Mouse (Mus musculus) myocyte (in vitro differentiated cells): ENCODE measurements around the gene Galnt18. TPM values are rescaled to one million over a fixed set of nuclear protein-coding genes. Genes with fewer than 3 reads are reported as not detected.

ENCODE experiments used
- H3K27me3 ChIP-seq: one replicate; pipeline ENCODE4 v1.6.1; 2011; ENCODE audit not compliant: control insufficient read depth, insufficient read depth, insufficient read length
- H3K36me3 ChIP-seq: one replicate; pipeline ENCODE4 v1.6.1; 2011; ENCODE audit not compliant: control insufficient read depth, insufficient read depth
- H3K4me2 ChIP-seq: one replicate; pipeline ENCODE4 v1.6.1; 2011; ENCODE audit warnings: low read depth, control low read depth
- H3K4me3 ChIP-seq: one replicate; pipeline ENCODE4 v1.5.1; 2011; ENCODE audit warnings: mild to moderate bottlenecking, control low read depth, moderate library complexity
- H3K79me2 ChIP-seq: one replicate; pipeline ENCODE4 v1.6.1; 2011; ENCODE audit not compliant: control insufficient read depth, insufficient read depth
- H3ac ChIP-seq: one replicate; pipeline ENCODE4 v1.6.1; 2011; ENCODE audit not compliant: control insufficient read depth, insufficient read length
- CEBPB ChIP-seq: IDR thresholded peaks from 2 replicates; pipeline ENCODE4 v1.6.1; 2011; ENCODE audit warnings: mild to moderate bottlenecking, moderate library complexity; ENCODE audit not compliant: poor library complexity, insufficient read depth, severe bottlenecking
- E2F4 ChIP-seq: IDR thresholded peaks from one replicate; pipeline ENCODE4 v1.6.1; 2011; ENCODE audit warnings: mild to moderate bottlenecking, control low read depth, moderate library complexity; ENCODE audit not compliant: insufficient read depth
- MAX ChIP-seq: IDR thresholded peaks from one replicate; pipeline ENCODE4 v1.6.1; 2011; ENCODE audit warnings: low read depth, mild to moderate bottlenecking, control low read depth
- MYOD1 ChIP-seq, 3 experiments: IDR thresholded peaks; one replicate each; pipeline ENCODE4 v1.6.1; 2011; ENCODE audit warnings: control low read depth in 2 of 3, low read depth in 2 of 3, mild to moderate bottlenecking in 2 of 3, moderate library complexity in 1 of 3; ENCODE audit not compliant: insufficient read length in 2 of 3, control insufficient read depth in 1 of 3
- MYOG ChIP-seq, 3 experiments: IDR thresholded peaks; one replicate each; pipeline ENCODE4 v1.6.1; 2011; ENCODE audit warnings: control low read depth in 2 of 3, low read depth in 2 of 3, mild to moderate bottlenecking in 2 of 3; ENCODE audit not compliant: insufficient read length in 2 of 3, control insufficient read depth in 1 of 3, insufficient read depth in 1 of 3
- POLR2A ChIP-seq: IDR thresholded peaks from one replicate; pipeline ENCODE4 v1.6.1; 2011; ENCODE audit warnings: low read depth, mild to moderate bottlenecking, control low read depth, moderate library complexity; ENCODE audit not compliant: insufficient read length
- POLR2AphosphoS2 ChIP-seq: IDR thresholded peaks from one replicate; pipeline ENCODE4 v1.6.1; 2011; ENCODE audit warnings: low read depth, control low read depth; ENCODE audit not compliant: insufficient read length
- REST ChIP-seq: IDR thresholded peaks from one replicate; pipeline ENCODE4 v1.6.1; 2011; ENCODE audit warnings: mild to moderate bottlenecking, control low read depth, moderate library complexity; ENCODE audit not compliant: insufficient read depth, insufficient read length
- SRF ChIP-seq: IDR thresholded peaks from one replicate; pipeline ENCODE4 v1.6.1; 2011; ENCODE audit warnings: low read depth; ENCODE audit not compliant: control insufficient read depth, insufficient read length
- TCF12 ChIP-seq: IDR thresholded peaks from one replicate; pipeline ENCODE4 v1.6.1; 2011; ENCODE audit warnings: mild to moderate bottlenecking, control low read depth; ENCODE audit not compliant: poor library complexity, insufficient read depth, severe bottlenecking
- TCF3 ChIP-seq: IDR thresholded peaks from one replicate; pipeline ENCODE4 v1.6.1; 2011; ENCODE audit warnings: low read depth, control low read depth; ENCODE audit not compliant: insufficient read length
- USF1 ChIP-seq: IDR thresholded peaks from one replicate; pipeline ENCODE4 v1.6.1; 2011; ENCODE audit warnings: low read depth, mild to moderate bottlenecking, control low read depth, moderate library complexity
- polyA plus RNA-seq: library from polyadenylated mRNA; unstranded; fragments of >200 nt; fragmentation: generic; extraction: Trizol; gene quantifications from one replicate; pipeline ENCODE4 v1.2.1, GENCODE M21; 2012; ENCODE audit warnings: missing spikeins

Gene Galnt18
- polyA plus RNA-seq, 1 experiment = 16.4 TPM

DNA sequence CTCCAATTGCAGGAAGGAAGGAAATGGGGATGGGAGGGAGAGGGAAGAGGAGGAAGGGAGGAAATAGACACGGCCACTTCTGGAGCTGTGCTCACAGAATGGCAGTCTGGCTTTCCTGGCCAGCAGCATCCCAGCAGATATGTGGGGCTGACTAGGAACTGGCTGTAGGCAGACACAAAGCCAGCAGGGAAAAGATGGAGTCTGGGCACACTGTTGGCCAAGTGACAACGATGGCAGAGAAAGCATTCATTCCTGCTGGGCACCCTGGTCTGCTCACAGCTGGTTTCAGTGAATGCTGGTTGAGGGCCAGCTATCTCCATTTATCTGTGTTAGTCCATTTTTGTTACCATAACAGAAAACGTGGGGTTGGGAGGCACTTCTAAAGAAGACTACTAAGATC is 43.4 kb downstream of the Galnt18 start:
- Histone ChIP-seq H3K4me3 (no peak overlapping the region), H3K27me3 (no peaks in the 10 kb centered on the region), H3ac (no peak overlapping the region), H3K4me2 (no peak overlapping the region), H3K79me2 (no peaks in the 10 kb centered on the region), H3K36me3 (no peaks in the 10 kb centered on the region)
- TF ChIP-seq E2F4 = no peak
- no peak for TF ChIP-seq MYOD1 (IDR thresholded peaks at IDR 0.05; ENCODE audit: control insufficient read depth in 1 of 3, insufficient read length in 2 of 3, low read depth in 2 of 3)
- no peak for TF ChIP-seq POLR2A
- TF ChIP-seq POLR2AphosphoS2 = no peak
- no peak for TF ChIP-seq USF1
- TF ChIP-seq TCF3 = no peak
- TF ChIP-seq MYOG (IDR thresholded peaks at IDR 0.05; ENCODE audit: control insufficient read depth in 1 of 3, insufficient read depth in 1 of 3, insufficient read length in 2 of 3, low read depth in 2 of 3) = no peak
- TF ChIP-seq MAX = no peak
- TF ChIP-seq TCF12 = no peak
- TF ChIP-seq REST = no peak
- TF ChIP-seq SRF = no peak
- no peak for TF ChIP-seq CEBPB

DNA sequence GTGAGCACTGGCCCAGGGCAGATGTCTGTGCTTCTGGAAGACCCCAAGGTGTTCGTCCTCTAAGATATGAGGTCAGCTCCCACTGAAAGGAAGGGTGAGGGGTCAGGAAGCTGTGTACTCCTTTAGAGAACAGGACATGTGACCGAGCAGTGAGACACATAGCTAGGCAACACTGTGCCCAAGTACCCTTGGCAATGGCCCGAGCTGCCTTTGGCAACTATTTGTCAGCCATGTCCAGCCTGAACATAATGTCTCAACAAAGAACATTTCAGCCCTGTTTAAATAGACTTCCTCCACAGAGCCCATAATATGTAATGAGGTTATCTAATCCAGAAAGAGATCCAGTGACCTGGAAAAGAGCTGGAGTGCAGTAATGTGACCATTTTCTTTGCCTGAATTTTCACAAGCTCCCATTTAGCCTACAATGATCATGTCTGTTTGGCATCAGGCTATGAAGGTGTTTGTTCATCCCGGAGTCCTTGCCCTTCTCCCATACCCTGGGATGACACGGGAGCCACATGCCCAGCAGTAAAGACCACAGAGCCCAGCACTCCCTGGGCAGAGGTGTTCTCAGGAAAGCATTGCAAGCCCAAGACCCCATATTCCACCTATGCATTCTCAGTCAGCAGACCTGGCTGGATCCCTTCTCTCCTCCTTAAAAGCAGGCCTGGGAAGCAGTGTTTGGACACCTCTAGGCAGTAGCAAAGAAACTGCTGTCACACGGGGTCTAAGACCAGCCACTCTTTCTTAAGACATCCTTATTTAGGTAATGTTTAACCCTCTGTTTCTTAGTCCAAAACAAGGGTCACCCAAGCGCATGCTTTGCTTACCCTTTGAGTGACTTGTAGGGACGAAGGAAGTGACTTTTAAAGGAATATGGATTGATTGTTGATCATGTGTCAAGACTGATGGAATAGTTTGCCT is 49.2 kb downstream of the Galnt18 start:
- Histone ChIP-seq H3ac (no peak overlapping the region), H3K4me3 (no peak overlapping the region), H3K79me2 (no peaks in the 10 kb centered on the region), H3K4me2 (no peak overlapping the region), H3K27me3 (no peaks in the 10 kb centered on the region), H3K36me3 (no peaks in the 10 kb centered on the region)
- no peak for TF ChIP-seq SRF
- TF ChIP-seq MAX = no peak
- no peak for TF ChIP-seq MYOD1 (IDR thresholded peaks at IDR 0.05; ENCODE audit: control insufficient read depth in 1 of 3, insufficient read length in 2 of 3, low read depth in 2 of 3)
- TF ChIP-seq E2F4 = no peak
- TF ChIP-seq POLR2AphosphoS2 = no peak
- no peak for TF ChIP-seq CEBPB
- no peak for TF ChIP-seq MYOG (IDR thresholded peaks at IDR 0.05; ENCODE audit: control insufficient read depth in 1 of 3, insufficient read depth in 1 of 3, insufficient read length in 2 of 3, low read depth in 2 of 3)
- no peak for TF ChIP-seq POLR2A
- TF ChIP-seq TCF3 = no peak
- no peak for TF ChIP-seq USF1
- TF ChIP-seq REST = no peak
- no peak for TF ChIP-seq TCF12

DNA sequence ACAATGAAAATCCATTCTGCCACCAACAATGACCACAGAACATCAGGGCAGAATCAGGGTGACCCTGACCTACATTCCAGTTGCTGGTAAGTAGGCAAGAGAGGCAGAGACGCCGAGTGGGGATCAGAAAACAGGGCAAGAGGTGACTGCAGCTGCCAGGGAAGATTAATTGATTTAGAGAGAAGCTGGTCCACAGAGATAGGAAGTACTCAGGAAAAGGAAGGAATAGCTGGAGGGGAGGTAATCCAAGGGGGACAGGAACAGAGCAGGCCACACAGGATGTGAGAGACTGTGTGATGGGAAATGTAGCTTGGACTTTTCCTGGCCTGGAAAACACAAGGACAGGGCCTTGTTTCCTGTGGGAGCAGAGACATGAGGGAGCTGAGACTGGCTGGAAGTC is 52.8 kb downstream of the Galnt18 start:
- no peak for TF ChIP-seq TCF12
- no peaks in the 10 kb centered on the region for H3K27me3 ChIP-seq
- no peaks in the 10 kb centered on the region for H3K36me3 ChIP-seq
- no peak overlapping the region for H3K4me3 ChIP-seq
- H3ac ChIP-seq = no peak overlapping the region
- H3K4me2 ChIP-seq = no peak overlapping the region
- H3K79me2 ChIP-seq = no peaks in the 10 kb centered on the region

DNA sequence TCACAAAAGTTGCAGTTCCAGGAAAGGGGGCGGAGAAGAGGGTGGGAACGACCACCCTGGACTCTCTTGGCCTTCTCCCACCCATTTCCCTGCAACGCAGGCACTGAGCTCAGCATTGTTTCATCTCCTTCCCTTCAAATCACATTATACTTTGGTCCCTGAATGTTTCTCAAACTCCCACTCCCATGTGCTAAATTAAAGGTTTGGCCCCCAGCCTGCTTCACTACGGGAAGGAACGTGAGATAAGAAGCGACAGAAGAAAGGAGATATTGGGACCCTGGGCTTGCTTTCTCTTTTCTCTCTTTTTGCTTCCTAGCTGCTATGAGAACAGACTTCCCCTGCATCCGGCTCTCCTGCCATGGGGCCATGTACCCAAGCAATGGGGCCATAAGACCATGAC is 55.0 kb downstream of the Galnt18 start:
- TF ChIP-seq MAX (no peak), E2F4 (no peak), SRF (no peak), REST (no peak)
- H3K4me2 ChIP-seq = no peak overlapping the region
- H3K36me3 ChIP-seq = no peaks in the 10 kb centered on the region
- H3ac ChIP-seq = no peak overlapping the region
- H3K79me2 ChIP-seq = no peaks in the 10 kb centered on the region
- H3K4me3 ChIP-seq = no peak overlapping the region
- no peaks in the 10 kb centered on the region for H3K27me3 ChIP-seq

DNA sequence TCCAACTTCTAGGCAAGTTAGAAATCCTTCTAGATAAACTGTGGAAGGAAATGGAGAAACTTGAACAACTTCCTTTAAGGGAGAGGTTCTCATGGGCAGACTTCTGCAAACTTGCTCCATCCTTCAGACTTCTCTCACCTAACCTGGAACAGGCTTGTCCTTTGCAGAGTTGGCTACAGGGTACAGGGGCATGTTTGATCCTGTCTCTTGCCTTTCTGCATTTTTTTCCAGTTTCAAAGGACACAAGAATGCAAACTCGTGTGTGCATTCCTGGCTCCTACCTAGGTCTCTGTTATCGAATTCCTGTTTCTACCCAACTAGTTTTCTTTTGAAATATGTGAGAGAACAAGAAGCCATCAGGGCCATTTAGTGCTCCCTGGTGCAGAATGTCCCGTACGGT is 55.8 kb downstream of the Galnt18 start:
- Histone ChIP-seq H3K27me3 (no peaks in the 10 kb centered on the region), H3K4me2 (no peak overlapping the region), H3K4me3 (no peak overlapping the region), H3ac (no peak overlapping the region), H3K79me2 (no peaks in the 10 kb centered on the region), H3K36me3 (no peaks in the 10 kb centered on the region)
- TF ChIP-seq REST (no peak), E2F4 (no peak), MYOD1 (IDR thresholded peaks at IDR 0.05; ENCODE audit: control insufficient read depth in 1 of 3, insufficient read length in 2 of 3, low read depth in 2 of 3) (no peak), MYOG (IDR thresholded peaks at IDR 0.05; ENCODE audit: control insufficient read depth in 1 of 3, insufficient read depth in 1 of 3, insufficient read length in 2 of 3, low read depth in 2 of 3) (no peak), TCF3 (no peak), MAX (no peak), USF1 (no peak), SRF (no peak), POLR2A (no peak), CEBPB (no peak), TCF12 (no peak), POLR2AphosphoS2 (no peak)
